Mouse (Mus musculus): ENCODE data around the gene Akap13. TPM values are rescaled to one million over a fixed set of nuclear protein-coding genes. Genes with fewer than 3 reads are reported as not detected.
"Not testable (repeated sequence)": the region's sequence is repeated elsewhere in the genome, so short reads cannot be mapped to it uniquely, and the experiment has no call there.

Akap13 gene
- total and polyA plus RNA-seq, 3 experiments, result 16.8 to 72.0 (median 64.1) TPM

GRCm38 (mm10) chr7:75755861-75756449, 300.6 kb downstream of the Akap13 start:
- DNase-seq, result no peak
- Histone ChIP-seq H3K4me1 (ENCODE audit: control insufficient read depth, insufficient read depth, low read length) (no peaks in the 10 kb centered on the region; the same call in 1 of the 2 replicates), H3K79me2 (replicated peaks; ENCODE audit: control insufficient read depth, insufficient read depth, low read length) (no peaks in the 10 kb centered on the region), H3K27me3 (ENCODE audit: control insufficient read depth, insufficient read depth, low read length) (no peaks in the 10 kb centered on the region), H3K36me3 (ENCODE audit: control insufficient read depth, insufficient read depth, low read length) (no peaks in the 10 kb centered on the region; the same call in 1 of the 2 replicates), H3K27ac (no peak overlapping the region), H3K4me3 (no peak overlapping the region), H3K9ac (ENCODE audit: low read depth, low read length) (no peak overlapping the region)
- 94% methylated on average over 8 of the region's 8 CpGs for WGBS
- intact Hi-C loops (cut with DNase I), result no loop called here
- TF ChIP-seq EP300 (IDR thresholded peaks at IDR 0.05; ENCODE audit: insufficient read depth, low read depth, low read length), result no peak
- no peak for TF ChIP-seq POLR2A (IDR thresholded peaks at IDR 0.05; ENCODE audit: insufficient read depth, low read depth, low read length)
- TF ChIP-seq CTCF (IDR thresholded peaks at IDR 0.05), result no peak

- no peak for DNase-seq
- H3K9ac ChIP-seq (ENCODE audit: low read depth, low read length), result no peak overlapping the region
- H3K4me3 ChIP-seq, result no peak overlapping the region
- 60% methylated on average over 7 of the region's 7 CpGs for whole genome bisulfite sequencing
- no peaks in the 10 kb centered on the region for H3K27me3 ChIP-seq (ENCODE audit: control insufficient read depth, insufficient read depth, low read length)
- no peaks in the 10 kb centered on the region for H3K36me3 ChIP-seq (ENCODE audit: control insufficient read depth, insufficient read depth, low read length)
- H3K79me2 ChIP-seq (replicated peaks; ENCODE audit: control insufficient read depth, insufficient read depth, low read length), result no peaks in the 10 kb centered on the region
- no peak overlapping the region for H3K27ac ChIP-seq
- H3K4me1 ChIP-seq (ENCODE audit: control insufficient read depth, insufficient read depth, low read length), result no peaks in the 10 kb centered on the region; the same call in 1 of the 2 replicates
- intact Hi-C loops (cut with DNase I), result loop anchor here (5.0 kb wide), 1 partner anchor 102 kb away; no protein-coding TSS in a partner anchor
- TF ChIP-seq POLR2A (IDR thresholded peaks at IDR 0.05; ENCODE audit: insufficient read depth, low read depth, low read length) (no peak), CTCF (IDR thresholded peaks at IDR 0.05) (no peak), EP300 (IDR thresholded peaks at IDR 0.05; ENCODE audit: insufficient read depth, low read depth, low read length) (no peak)
Observed at GRCm38 (mm10) chr7:75759992-75760514, 304.7 kb downstream of the Akap13 start.

GRCm38 (mm10) chr7:75760661-75761319, 305.5 kb downstream of the Akap13 start:
- intact Hi-C loops (cut with DNase I), result loop anchor here (5.0 kb wide), 1 partner anchor 102 kb away; no protein-coding TSS in a partner anchor
- not testable (repeated sequence) for H3K36me3 ChIP-seq (ENCODE audit: control insufficient read depth, insufficient read depth, low read length); H3K79me2 ChIP-seq (replicated peaks; ENCODE audit: control insufficient read depth, insufficient read depth, low read length); DNase-seq; H3K27ac ChIP-seq; H3K27me3 ChIP-seq (ENCODE audit: control insufficient read depth, insufficient read depth, low read length); H3K4me3 ChIP-seq; H3K4me1 ChIP-seq (ENCODE audit: control insufficient read depth, insufficient read depth, low read length); H3K9ac ChIP-seq (ENCODE audit: low read depth, low read length)
- 58% methylated on average over 4 of the region's 4 CpGs for WGBS

GRCm38 (mm10) chr7:75762225-75762624, 306.9 kb downstream of the Akap13 start:
- H3K9ac ChIP-seq (ENCODE audit: low read depth, low read length); H3K4me1 ChIP-seq (ENCODE audit: control insufficient read depth, insufficient read depth, low read length); H3K36me3 ChIP-seq (ENCODE audit: control insufficient read depth, insufficient read depth, low read length); H3K27me3 ChIP-seq (ENCODE audit: control insufficient read depth, insufficient read depth, low read length); H3K4me3 ChIP-seq; H3K79me2 ChIP-seq (replicated peaks; ENCODE audit: control insufficient read depth, insufficient read depth, low read length); H3K27ac ChIP-seq: not testable (repeated sequence)
- peak in 1 of 2 experiments; percentile 34 for DNase-seq
- WGBS, result 49% methylated on average over 2 of the region's 2 CpGs
- intact Hi-C loops (cut with DNase I), result loop anchor here (5.0 kb wide), 1 partner anchor 100 kb away; no protein-coding TSS in a partner anchor

GRCm38 (mm10) chr7:75767080-75767769, 311.9 kb downstream of the Akap13 start:
- DNase-seq; H3K9ac ChIP-seq (ENCODE audit: low read depth, low read length); intact Hi-C loops (cut with DNase I); H3K4me1 ChIP-seq (ENCODE audit: control insufficient read depth, insufficient read depth, low read length); H3K4me3 ChIP-seq; H3K27ac ChIP-seq; H3K27me3 ChIP-seq (ENCODE audit: control insufficient read depth, insufficient read depth, low read length); H3K79me2 ChIP-seq (replicated peaks; ENCODE audit: control insufficient read depth, insufficient read depth, low read length); H3K36me3 ChIP-seq (ENCODE audit: control insufficient read depth, insufficient read depth, low read length): not testable (repeated sequence)
- 100% methylated on average over 1 of the region's 5 CpGs for WGBS

- TF ChIP-seq POLR2A (IDR thresholded peaks at IDR 0.05; ENCODE audit: insufficient read depth, low read depth, low read length), result no peak
- no peak for TF ChIP-seq CTCF (IDR thresholded peaks at IDR 0.05)
- no peak for TF ChIP-seq EP300 (IDR thresholded peaks at IDR 0.05; ENCODE audit: insufficient read depth, low read depth, low read length)
- Histone ChIP-seq H3K36me3 (ENCODE audit: control insufficient read depth, insufficient read depth, low read length) (no peaks in the 10 kb centered on the region), H3K27ac (no peak overlapping the region), H3K4me1 (ENCODE audit: control insufficient read depth, insufficient read depth, low read length) (no peaks in the 10 kb centered on the region), H3K27me3 (ENCODE audit: control insufficient read depth, insufficient read depth, low read length) (no peaks in the 10 kb centered on the region), H3K4me3 (no peak overlapping the region), H3K79me2 (replicated peaks; ENCODE audit: control insufficient read depth, insufficient read depth, low read length) (no peaks in the 10 kb centered on the region), H3K9ac (ENCODE audit: low read depth, low read length) (no peak overlapping the region)
- no peak for DNase-seq
- intact Hi-C loops (cut with DNase I), result no loop called here
- 92% methylated on average over 2 of the region's 2 CpGs for WGBS
Observed at GRCm38 (mm10) chr7:75768169-75768568, 312.8 kb downstream of the Akap13 start.

Measured in heart, adult 2 months (tissue).